Mouse (Mus musculus) kidney, postnatal 14 days (tissue): Measurements from ENCODE around the gene Ptx4.

Experiments used
- DNase-seq: peaks from one replicate; pipeline ENCODE4 v3.0.0; 2022; ENCODE audit warnings: mixed read lengths

Gene Ptx4

DNA sequence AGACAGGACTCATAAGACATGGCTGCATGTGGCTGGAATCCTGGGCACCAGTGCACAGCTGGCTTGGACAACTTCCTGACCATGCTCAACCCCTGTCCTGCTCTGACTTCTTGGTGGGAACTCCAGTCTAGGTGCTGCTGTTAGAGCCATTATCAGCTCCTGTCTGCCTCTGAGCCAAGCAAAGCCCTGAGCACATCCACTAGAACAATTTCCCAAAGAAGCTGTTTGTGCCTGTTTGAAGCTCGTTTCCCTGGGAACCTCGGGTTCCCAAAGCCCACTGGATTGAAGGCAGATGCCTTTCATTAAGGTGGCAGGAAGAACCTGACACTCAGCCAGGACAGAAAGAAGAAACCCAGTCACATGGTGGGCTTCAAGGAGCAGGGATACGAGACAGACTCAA lies at the start of gene Ptx4:
TSS of gene Ptx4 (plus strand) at position 355 of the 400 bp plus-strand sequence.
- DNase-seq = no peak

DNA sequence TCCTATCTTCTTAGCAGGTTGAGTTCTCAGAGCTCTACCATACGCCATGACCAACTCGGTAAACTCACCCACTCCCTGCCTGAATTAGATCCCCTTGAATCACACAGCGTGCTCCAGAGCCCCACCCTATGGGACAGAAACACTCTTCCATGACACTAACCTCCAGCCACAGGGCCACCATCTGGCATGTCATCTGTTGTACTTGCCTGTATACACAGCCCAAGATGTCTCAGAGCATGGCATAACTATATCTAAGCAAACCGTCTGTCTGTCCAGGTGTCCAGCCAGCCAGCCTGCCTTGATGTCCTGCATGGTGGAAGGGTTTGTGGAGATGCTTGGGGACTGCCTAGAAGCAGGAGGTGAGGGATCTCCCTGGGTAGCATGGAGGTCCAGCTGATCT lies 43.7 kb upstream of the Ptx4 start:
- DNase-seq = no peak

- peak; percentile 91 for DNase-seq
Measured at GRCm38 (mm10) chr17:25077771-25078372, 42.7 kb upstream of the Ptx4 start.

DNA sequence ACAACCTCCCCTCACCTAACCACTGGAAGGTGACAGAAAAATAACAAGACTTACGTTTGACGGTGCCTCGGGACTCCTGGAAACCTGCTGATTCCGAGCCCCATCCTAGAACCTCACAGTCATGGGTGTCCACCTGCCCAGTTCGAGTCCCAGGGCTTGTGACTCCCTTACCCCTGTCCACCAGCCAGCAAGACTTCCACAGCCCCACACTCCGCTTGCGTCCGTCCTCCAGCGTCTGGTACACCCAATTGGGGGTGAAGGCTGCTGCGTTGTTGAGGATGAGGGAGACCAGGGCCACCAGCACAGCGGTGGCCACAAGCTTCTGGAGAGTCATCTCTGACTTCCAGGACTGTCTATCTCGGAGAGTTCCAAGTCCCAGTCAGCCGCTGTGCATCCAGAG lies 40.4 kb upstream of the Ptx4 start:
- no peak for DNase-seq

- DNase-seq = peak; percentile 88
Measured at GRCm38 (mm10) chr17:25080960-25081381, 39.6 kb upstream of the Ptx4 start.

DNA sequence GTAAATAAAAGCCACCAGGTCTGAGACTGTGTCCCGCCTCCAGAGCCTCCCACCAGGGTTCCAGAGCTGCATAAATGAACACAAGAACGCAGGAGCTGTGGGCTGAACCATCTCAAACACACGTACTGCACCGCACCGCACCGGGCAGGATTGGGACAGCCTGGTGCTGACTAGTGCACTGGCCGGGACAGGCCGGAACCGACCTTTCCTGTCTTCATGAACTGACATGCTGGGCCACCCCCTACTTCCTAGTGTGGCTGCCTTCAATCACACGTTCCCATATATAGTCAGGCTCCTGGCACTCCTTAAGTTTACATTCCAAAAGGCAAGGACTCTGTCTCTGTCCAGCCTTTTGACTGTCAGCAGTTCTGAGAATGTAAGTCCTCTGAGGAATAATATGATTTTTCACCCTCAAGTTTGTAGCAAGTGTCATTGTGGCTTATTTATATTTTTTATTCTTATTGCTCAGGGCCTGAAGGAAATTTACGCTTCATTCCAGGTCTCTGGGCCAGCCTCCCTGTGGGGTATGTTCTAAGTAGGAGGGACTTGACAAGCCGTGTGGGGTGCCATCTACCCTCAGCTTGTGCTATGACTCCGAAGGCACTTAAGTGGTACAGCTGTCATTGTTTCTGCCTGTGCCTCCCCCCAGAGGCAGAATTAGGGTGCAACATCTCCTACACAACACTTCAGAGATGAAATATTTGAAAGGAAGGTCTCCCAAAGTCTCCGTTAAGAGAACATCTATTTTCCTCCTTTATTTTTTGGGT lies 38.3 kb upstream of the Ptx4 start:
- peak; percentile 74 for DNase-seq

GRCm38 (mm10) chr17:25082887-25083286 lies 37.7 kb upstream of the Ptx4 start:
- no peak for DNase-seq

GRCm38 (mm10) chr17:25083444-25083931 lies 37.1 kb upstream of the Ptx4 start, which contains the start of gene Tmem204:
Gene Tmem204 (minus strand): TSS chr17:25083591.
- peak; percentile 84 for DNase-seq

DNA sequence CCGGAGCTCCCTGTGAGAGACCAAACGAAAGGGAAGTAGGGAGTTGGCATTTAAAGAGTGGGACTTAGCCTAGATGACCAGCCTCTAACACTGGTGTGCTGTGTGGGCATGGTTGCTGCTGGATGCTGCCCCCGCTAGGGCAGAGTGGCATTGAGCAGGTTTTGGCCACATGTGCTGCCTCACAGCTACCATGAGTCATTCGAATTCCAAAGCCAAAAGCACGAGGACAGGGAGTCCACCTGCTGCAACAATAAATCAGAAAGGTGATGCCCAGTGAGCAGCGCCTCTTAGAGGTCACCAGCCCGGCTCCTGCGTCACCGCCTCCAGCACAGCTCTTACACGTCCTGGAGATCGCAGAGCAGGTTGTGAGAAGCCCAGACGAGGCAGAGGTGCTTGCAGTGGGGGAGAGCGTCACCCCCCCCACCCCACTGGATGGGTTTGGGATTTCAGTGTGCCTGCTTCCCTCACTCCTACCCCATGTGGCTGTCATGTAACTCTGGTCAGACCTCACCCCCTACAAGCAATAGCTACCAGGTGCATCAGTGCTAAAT lies 35.6 kb upstream of the Ptx4 start:
- DNase-seq = no peak

DNA sequence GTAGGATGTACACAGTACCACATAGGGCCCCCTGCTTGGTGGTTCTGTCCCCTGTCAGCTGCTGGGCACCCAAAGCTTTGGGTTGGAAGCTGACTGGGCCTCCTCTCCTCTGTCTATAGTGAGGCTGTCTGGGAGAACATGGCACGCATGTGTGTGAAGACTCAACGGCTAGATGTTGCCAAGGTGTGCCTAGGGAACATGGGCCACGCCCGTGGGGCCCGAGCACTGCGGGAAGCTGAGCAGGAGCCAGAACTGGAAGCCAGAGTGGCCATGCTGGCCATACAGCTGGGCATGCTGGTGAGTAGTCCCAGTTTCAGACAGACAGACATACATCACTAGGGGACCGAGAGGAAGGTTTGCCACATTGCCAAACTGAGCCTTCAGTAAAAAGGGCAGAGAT lies 33.8 kb upstream of the Ptx4 start:
- no peak for DNase-seq

DNA sequence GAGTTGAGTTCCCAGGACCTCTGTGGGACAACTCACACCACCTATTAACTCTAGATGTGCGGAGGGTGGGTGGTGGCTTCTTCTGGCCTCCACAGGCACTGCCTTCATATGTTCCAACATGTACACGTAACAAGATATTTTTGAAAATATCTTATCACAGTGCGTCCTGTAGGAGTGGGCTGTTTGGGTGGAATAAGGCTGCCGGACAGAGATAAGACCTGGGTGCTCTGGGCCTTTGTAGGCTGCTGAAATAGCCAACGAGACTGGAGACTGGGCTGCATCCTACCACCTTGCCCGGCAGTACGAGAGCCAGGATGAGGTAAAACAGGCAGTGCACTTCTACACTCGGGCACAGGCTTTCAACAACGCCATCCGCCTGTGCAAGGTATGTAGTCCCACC lies 31.4 kb upstream of the Ptx4 start:
- DNase-seq = no peak

DNA sequence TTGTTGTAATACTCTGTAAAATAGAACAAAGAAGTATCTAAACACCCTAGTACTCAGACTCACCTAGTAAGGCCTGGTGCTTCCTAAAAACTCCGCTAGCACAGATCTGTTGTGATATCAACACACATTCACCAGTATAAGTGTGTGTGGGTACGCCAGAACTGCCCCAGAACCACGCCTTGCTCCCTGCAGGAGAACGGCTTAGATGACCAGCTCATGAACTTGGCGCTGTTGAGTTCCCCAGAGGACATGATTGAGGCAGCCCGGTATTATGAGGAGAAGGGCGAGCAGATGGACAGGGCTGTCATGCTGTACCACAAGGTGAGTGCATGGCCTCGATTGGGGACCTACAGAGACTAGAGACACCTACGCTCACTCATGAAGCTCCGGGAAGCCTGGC lies 30.1 kb upstream of the Ptx4 start:
- DNase-seq = no peak

- DNase-seq = peak; percentile 72
Measured at GRCm38 (mm10) chr17:25096221-25096620, 24.3 kb upstream of the Ptx4 start.

DNA sequence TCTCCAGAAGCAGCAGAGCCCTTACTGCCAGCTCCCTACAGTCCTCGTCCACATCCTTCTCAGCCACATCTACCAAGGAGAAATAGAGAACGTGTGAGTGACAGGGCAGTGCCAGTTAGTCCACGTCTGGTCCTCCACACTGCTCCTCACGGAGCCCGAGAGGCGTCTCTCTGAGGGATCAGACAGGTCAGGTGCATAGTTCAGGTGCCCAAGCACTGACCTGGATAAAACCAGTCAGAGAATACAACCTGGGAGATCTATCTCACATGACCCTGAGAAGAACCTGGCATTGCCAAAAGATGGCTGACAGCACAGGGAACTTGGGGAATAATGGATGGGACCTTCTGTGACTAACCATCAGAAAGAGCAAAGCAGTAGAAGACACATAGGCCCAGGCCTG lies 20.5 kb upstream of the Ptx4 start:
- no peak for DNase-seq

DNA sequence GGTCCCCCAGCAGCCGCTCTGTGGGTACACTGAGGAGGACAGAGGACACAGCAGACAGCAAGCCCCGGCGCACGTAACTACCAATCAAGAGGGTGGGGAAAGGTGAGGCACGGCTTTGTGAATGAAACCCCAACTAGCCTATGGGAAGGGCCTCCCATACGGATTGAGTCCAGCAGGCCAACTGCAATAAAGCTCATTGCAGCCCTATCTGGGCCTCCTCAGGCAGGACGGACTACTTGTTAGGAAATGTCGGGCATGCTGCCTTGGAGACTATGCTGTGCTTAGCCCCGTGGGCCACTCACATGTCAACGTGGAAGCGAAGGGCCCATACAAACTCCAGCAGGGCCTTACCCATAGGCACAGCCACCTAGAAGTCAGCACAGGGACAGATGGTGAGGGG lies 19.2 kb upstream of the Ptx4 start:
- DNase-seq = no peak

DNA sequence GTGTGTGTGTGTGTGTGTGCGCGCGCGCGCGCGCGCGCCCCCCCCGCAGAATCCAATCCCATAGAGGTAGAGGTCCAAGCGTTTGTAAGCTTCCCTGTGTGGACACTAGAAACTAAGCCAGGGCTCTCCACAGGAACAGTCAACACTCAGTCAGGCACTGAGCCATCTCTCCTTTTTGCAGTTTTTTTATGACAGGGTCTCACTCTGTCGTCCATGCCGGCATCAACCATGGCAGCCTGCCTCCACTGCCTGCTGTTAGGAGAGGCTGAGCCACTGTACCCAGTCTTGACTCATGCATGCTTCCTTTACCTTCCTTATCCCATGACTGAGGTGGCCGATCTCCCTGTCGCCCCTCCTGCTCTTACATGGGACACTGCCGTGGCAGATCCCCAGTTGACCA lies 12.8 kb upstream of the Ptx4 start:
- no peak for DNase-seq

GRCm38 (mm10) chr17:25109578-25109977 lies 11.0 kb upstream of the Ptx4 start:
- DNase-seq = peak; percentile 74

- no peak for DNase-seq
Measured at GRCm38 (mm10) chr17:25110590-25110989, 10.0 kb upstream of the Ptx4 start.

- no peak for DNase-seq
Measured at GRCm38 (mm10) chr17:25111220-25111619, 9.3 kb upstream of the Ptx4 start.

GRCm38 (mm10) chr17:25111739-25112422 lies 8.7 kb upstream of the Ptx4 start:
- DNase-seq = peak; percentile 67

DNA sequence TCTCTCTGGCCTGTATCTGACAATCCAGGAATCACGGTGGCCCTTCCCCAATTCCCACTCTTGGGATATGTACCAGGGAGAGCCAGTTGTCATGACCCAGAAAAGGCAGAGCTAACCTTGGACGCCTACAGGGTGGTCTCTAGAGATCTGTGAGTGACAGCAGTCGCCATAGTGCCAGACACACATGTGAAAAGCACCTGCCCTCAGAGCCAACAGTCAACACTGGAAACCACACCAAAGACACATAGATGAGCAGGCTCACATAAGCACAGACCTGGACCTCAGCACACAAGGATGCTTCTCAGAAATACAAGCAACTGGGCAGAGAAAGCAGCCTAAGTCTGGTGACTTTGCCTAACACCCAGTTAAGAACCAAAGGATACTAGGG lies 8.1 kb upstream of the Ptx4 start:
- DNase-seq = no peak

- DNase-seq = no peak
Measured at GRCm38 (mm10) chr17:25114908-25115645, 5.5 kb upstream of the Ptx4 start.
